Mouse (Mus musculus): ENCODE results near the gene Sfrp2. TPM values are rescaled to one million over a fixed set of nuclear protein-coding genes. Genes with fewer than 3 reads are reported as not detected.

Sfrp2 gene
- polyA plus RNA-seq, 1 experiment from 2014 or later = 96.4 TPM

- no peaks in the 10 kb centered on the region for H3K27me3 ChIP-seq (ENCODE audit: control insufficient read depth, insufficient read depth, low read length)
- H3K9me3 ChIP-seq (ENCODE audit: control insufficient read depth, low read length) = no peaks in the 10 kb centered on the region
- H3K4me3 ChIP-seq (ENCODE audit: low read depth, low read length) = no peak overlapping the region
- ATAC-seq (ENCODE audit: low FRiP score) = no peak
- H3K27ac ChIP-seq (ENCODE audit: low read depth, low read length) = no peak overlapping the region
- no peak overlapping the region for H3K9ac ChIP-seq (ENCODE audit: low read length)
- no peaks in the 10 kb centered on the region for H3K4me1 ChIP-seq (ENCODE audit: control insufficient read depth, insufficient read depth, low read length)
- 85% methylated on average over 4 of the region's 4 CpGs for WGBS
- H3K36me3 ChIP-seq (ENCODE audit: control insufficient read depth, insufficient read depth, low read length) = no peaks in the 10 kb centered on the region
- H3K4me2 ChIP-seq = no peak overlapping the region
- no peak for DNase-seq (ENCODE audit: low spot score, missing footprints)
Measured at GRCm38 (mm10) chr3:83747276-83747675, 18.8 kb upstream of the Sfrp2 start.

GRCm38 (mm10) chr3:83747895-83748294, 18.2 kb upstream of the Sfrp2 start:
- Histone ChIP-seq H3K4me2 (no peak overlapping the region), H3K4me1 (ENCODE audit: control insufficient read depth, insufficient read depth, low read length) (no peaks in the 10 kb centered on the region), H3K27ac (ENCODE audit: low read depth, low read length) (no peak overlapping the region), H3K9ac (ENCODE audit: low read length) (no peak overlapping the region), H3K27me3 (ENCODE audit: control insufficient read depth, insufficient read depth, low read length) (no peaks in the 10 kb centered on the region), H3K4me3 (ENCODE audit: low read depth, low read length) (no peak overlapping the region), H3K9me3 (ENCODE audit: control insufficient read depth, low read length) (no peaks in the 10 kb centered on the region), H3K36me3 (ENCODE audit: control insufficient read depth, insufficient read depth, low read length) (no peaks in the 10 kb centered on the region)
- DNase-seq (ENCODE audit: low spot score, missing footprints) (no peak), ATAC-seq (ENCODE audit: low FRiP score) (no peak)
- WGBS = 89% methylated on average over 5 of the region's 5 CpGs

GRCm38 (mm10) chr3:83751625-83752024, 14.5 kb upstream of the Sfrp2 start:
- no peak for ATAC-seq (ENCODE audit: low FRiP score)
- 54% methylated on average over 2 of the region's 2 CpGs for WGBS
- H3K4me1 ChIP-seq (ENCODE audit: control insufficient read depth, insufficient read depth, low read length) = no peaks in the 10 kb centered on the region
- no peak for DNase-seq (ENCODE audit: low spot score, missing footprints)
- H3K9me3 ChIP-seq (ENCODE audit: control insufficient read depth, low read length) = no peaks in the 10 kb centered on the region
- H3K9ac ChIP-seq (ENCODE audit: low read length) = no peak overlapping the region
- H3K4me3 ChIP-seq (ENCODE audit: low read depth, low read length) = no peak overlapping the region
- H3K4me2 ChIP-seq = no peak overlapping the region
- no peaks in the 10 kb centered on the region for H3K27me3 ChIP-seq (ENCODE audit: control insufficient read depth, insufficient read depth, low read length)
- H3K27ac ChIP-seq (ENCODE audit: low read depth, low read length) = no peak overlapping the region
- H3K36me3 ChIP-seq (ENCODE audit: control insufficient read depth, insufficient read depth, low read length) = no peaks in the 10 kb centered on the region

GRCm38 (mm10) chr3:83752196-83752595, 13.9 kb upstream of the Sfrp2 start:
- ATAC-seq (ENCODE audit: low FRiP score) = no peak
- no peak overlapping the region for H3K4me3 ChIP-seq (ENCODE audit: low read depth, low read length)
- H3K9me3 ChIP-seq (ENCODE audit: control insufficient read depth, low read length) = no peaks in the 10 kb centered on the region
- H3K4me1 ChIP-seq (ENCODE audit: control insufficient read depth, insufficient read depth, low read length) = no peaks in the 10 kb centered on the region
- H3K9ac ChIP-seq (ENCODE audit: low read length) = no peak overlapping the region
- no peak for DNase-seq (ENCODE audit: low spot score, missing footprints)
- no peak overlapping the region for H3K4me2 ChIP-seq
- H3K27me3 ChIP-seq (ENCODE audit: control insufficient read depth, insufficient read depth, low read length) = no peaks in the 10 kb centered on the region
- H3K36me3 ChIP-seq (ENCODE audit: control insufficient read depth, insufficient read depth, low read length) = no peaks in the 10 kb centered on the region
- H3K27ac ChIP-seq (ENCODE audit: low read depth, low read length) = no peak overlapping the region
- WGBS = 95% methylated on average over 5 of the region's 5 CpGs

GRCm38 (mm10) chr3:83755043-83755635, 11.0 kb upstream of the Sfrp2 start:
- no peak for ATAC-seq (ENCODE audit: low FRiP score)
- Histone ChIP-seq H3K9ac (ENCODE audit: low read length) (no peak overlapping the region), H3K4me2 (no peak overlapping the region), H3K4me1 (ENCODE audit: control insufficient read depth, insufficient read depth, low read length) (no peaks in the 10 kb centered on the region), H3K36me3 (ENCODE audit: control insufficient read depth, insufficient read depth, low read length) (no peaks in the 10 kb centered on the region), H3K4me3 (ENCODE audit: low read depth, low read length) (no peak overlapping the region), H3K27ac (ENCODE audit: low read depth, low read length) (no peak overlapping the region), H3K27me3 (ENCODE audit: control insufficient read depth, insufficient read depth, low read length) (no peaks in the 10 kb centered on the region), H3K9me3 (ENCODE audit: control insufficient read depth, low read length) (no peaks in the 10 kb centered on the region)
- DNase-seq (ENCODE audit: low spot score, missing footprints) = no peak
- WGBS = 81% methylated on average over 15 of the region's 15 CpGs

- WGBS = 80% methylated on average over 6 of the region's 6 CpGs
Measured at GRCm38 (mm10) chr3:83755666-83756065, 10.5 kb upstream of the Sfrp2 start.

GRCm38 (mm10) chr3:83762361-83762760, 3.8 kb upstream of the Sfrp2 start:
- DNase-seq (ENCODE audit: low spot score, missing footprints) = no peak
- H3K4me3 ChIP-seq (ENCODE audit: low read depth, low read length) = no peak overlapping the region
- H3K4me2 ChIP-seq = no peak overlapping the region
- H3K4me1 ChIP-seq (ENCODE audit: control insufficient read depth, insufficient read depth, low read length) = peaks cover 15% of the 10 kb centered on the region
- WGBS = 78% methylated on average over 10 of the region's 10 CpGs
- ATAC-seq (ENCODE audit: low FRiP score) = no peak
- H3K9me3 ChIP-seq (ENCODE audit: control insufficient read depth, low read length) = no peaks in the 10 kb centered on the region
- no peak overlapping the region for H3K27ac ChIP-seq (ENCODE audit: low read depth, low read length)
- H3K9ac ChIP-seq (ENCODE audit: low read length) = no peak overlapping the region
- peaks cover 3% of the 10 kb centered on the region for H3K27me3 ChIP-seq (ENCODE audit: control insufficient read depth, insufficient read depth, low read length)
- H3K36me3 ChIP-seq (ENCODE audit: control insufficient read depth, insufficient read depth, low read length) = no peaks in the 10 kb centered on the region

More at GRCm38 (mm10) chr3:83755666-83756065, 10.5 kb upstream of the Sfrp2 start:
- Histone ChIP-seq H3K9ac (ENCODE audit: low read length) (no peak overlapping the region), H3K36me3 (ENCODE audit: control insufficient read depth, insufficient read depth, low read length) (no peaks in the 10 kb centered on the region), H3K27ac (ENCODE audit: low read depth, low read length) (no peak overlapping the region), H3K9me3 (ENCODE audit: control insufficient read depth, low read length) (no peaks in the 10 kb centered on the region), H3K4me2 (no peak overlapping the region), H3K27me3 (ENCODE audit: control insufficient read depth, insufficient read depth, low read length) (no peaks in the 10 kb centered on the region), H3K4me1 (ENCODE audit: control insufficient read depth, insufficient read depth, low read length) (no peaks in the 10 kb centered on the region), H3K4me3 (ENCODE audit: low read depth, low read length) (no peak overlapping the region)
- ATAC-seq (ENCODE audit: low FRiP score) (no peak), DNase-seq (ENCODE audit: low spot score, missing footprints) (no peak)

GRCm38 (mm10) chr3:83763551-83764548, 2.3 kb upstream of the Sfrp2 start:
- Histone ChIP-seq H3K4me3 (ENCODE audit: low read depth, low read length) (peak overlapping the region; percentile 32), H3K4me1 (ENCODE audit: control insufficient read depth, insufficient read depth, low read length) (peaks cover 23% of the 10 kb centered on the region), H3K9ac (ENCODE audit: low read length) (peak overlapping the region; percentile 74), H3K4me2 (peak overlapping the region; percentile 56), H3K36me3 (ENCODE audit: control insufficient read depth, insufficient read depth, low read length) (no peaks in the 10 kb centered on the region), H3K27me3 (ENCODE audit: control insufficient read depth, insufficient read depth, low read length) (peaks cover 3% of the 10 kb centered on the region), H3K27ac (ENCODE audit: low read depth, low read length) (no peak overlapping the region), H3K9me3 (ENCODE audit: control insufficient read depth, low read length) (no peaks in the 10 kb centered on the region)
- 7% methylated on average over 40 of the region's 40 CpGs for WGBS
- peak; percentile 74 for ATAC-seq (ENCODE audit: low FRiP score)
- peak; percentile 99 for DNase-seq (ENCODE audit: low spot score, missing footprints)

GRCm38 (mm10) chr3:83766726-83767070, 577 bp downstream of the Sfrp2 start:
- peak; percentile 5 for ATAC-seq (ENCODE audit: low FRiP score)
- H3K4me3 ChIP-seq (ENCODE audit: low read depth, low read length) = peak overlapping the region; percentile 53
- peak overlapping the region; percentile 89 for H3K4me2 ChIP-seq
- H3K4me1 ChIP-seq (ENCODE audit: control insufficient read depth, insufficient read depth, low read length) = peaks cover 28% of the 10 kb centered on the region
- H3K27ac ChIP-seq (ENCODE audit: low read depth, low read length) = peak overlapping the region; percentile 45
- under 1% methylated on average over 23 of the region's 25 CpGs for WGBS
- H3K27me3 ChIP-seq (ENCODE audit: control insufficient read depth, insufficient read depth, low read length) = peaks cover 3% of the 10 kb centered on the region
- H3K9me3 ChIP-seq (ENCODE audit: control insufficient read depth, low read length) = no peaks in the 10 kb centered on the region
- no peak for DNase-seq (ENCODE audit: low spot score, missing footprints)
- peak overlapping the region; percentile 88 for H3K9ac ChIP-seq (ENCODE audit: low read length)
- H3K36me3 ChIP-seq (ENCODE audit: control insufficient read depth, insufficient read depth, low read length) = peaks cover 2% of the 10 kb centered on the region; the same call in 1 of the 2 replicates
